Mouse (Mus musculus) bone marrow macrophage, adult 2 months (primary cell): ENCODE measurements at regions not wholly inside any gene's neighbourhood (a gene's known extent, or its start where the extent isn't known, plus 50 kb on each side); places are given as distances from the start of the nearest gene placed in this dataset.

Experiments
- H3K27ac ChIP-seq: 2 replicates; pipeline ENCODE4 v1.5.1; 2012; ENCODE audit warnings: low read depth, low read length; ENCODE audit not compliant: insufficient read depth
- H3K4me1 ChIP-seq: 2 replicates; pipeline ENCODE4 v1.6.1; 2012; ENCODE audit warnings: low read length; ENCODE audit not compliant: control insufficient read depth, insufficient read depth
- H3K4me3 ChIP-seq: 2 replicates; pipeline ENCODE4 v1.5.1; 2012; ENCODE audit warnings: mild to moderate bottlenecking, low read length, moderate library complexity; ENCODE audit not compliant: insufficient read depth
- CTCF ChIP-seq: IDR thresholded peaks from 2 replicates; pipeline ENCODE4 v1.5.1; 2012; ENCODE audit warnings: low read depth, mild to moderate bottlenecking, low read length, moderate library complexity
- POLR2A ChIP-seq: IDR thresholded peaks from 2 replicates; pipeline ENCODE4 v1.6.1; 2012; ENCODE audit warnings: mild to moderate bottlenecking, low read depth, low read length, borderline replicate concordance

GRCm38 (mm10) chr1:154016516-154016915 lies 116.5 kb upstream of the Teddm2 start:
- Histone ChIP-seq H3K4me3 (no peak overlapping the region), H3K27ac (peak overlapping the region; percentile 68), H3K4me1 (peaks cover 15% of the 10 kb centered on the region)
- TF ChIP-seq POLR2A (no peak), CTCF (no peak)

- TF ChIP-seq POLR2A (no peak), CTCF (no peak)
- Histone ChIP-seq H3K27ac (no peak overlapping the region), H3K4me1 (peaks cover 17% of the 10 kb centered on the region), H3K4me3 (no peak overlapping the region)
Measured at GRCm38 (mm10) chr1:154018241-154018640, 118.2 kb upstream of the Teddm2 start.

- no peak for TF ChIP-seq POLR2A
- TF ChIP-seq CTCF: no peak
- peaks cover 2% of the 10 kb centered on the region for H3K4me1 ChIP-seq
- no peak overlapping the region for H3K27ac ChIP-seq
- H3K4me3 ChIP-seq: no peak overlapping the region
Measured at GRCm38 (mm10) chr1:154024301-154024700, 124.3 kb upstream of the Teddm2 start.

- Histone ChIP-seq H3K27ac (no peak overlapping the region), H3K4me1 (peaks cover 14% of the 10 kb centered on the region), H3K4me3 (no peak overlapping the region)
- TF ChIP-seq CTCF (no peak), POLR2A (no peak)
Measured at GRCm38 (mm10) chr1:154027303-154027702, 127.3 kb upstream of the Teddm2 start.

- no peak overlapping the region for H3K4me3 ChIP-seq
- H3K27ac ChIP-seq: no peak overlapping the region
- peaks cover 28% of the 10 kb centered on the region for H3K4me1 ChIP-seq
- no peak for TF ChIP-seq POLR2A
- no peak for TF ChIP-seq CTCF
Measured at GRCm38 (mm10) chr1:154029826-154030225, 129.8 kb upstream of the Teddm2 start.

GRCm38 (mm10) chr1:154032669-154033099 lies 132.7 kb upstream of the Teddm2 start:
- peak overlapping the region; percentile 32 for H3K27ac ChIP-seq
- peaks cover 41% of the 10 kb centered on the region for H3K4me1 ChIP-seq
- peak overlapping the region; percentile 13; the same call in 1 of the 2 replicates for H3K4me3 ChIP-seq
- TF ChIP-seq CTCF (peak; percentile 64; the same call in 1 of the 2 replicates), POLR2A (no peak)

- Histone ChIP-seq H3K4me3 (no peak overlapping the region), H3K4me1 (peaks cover 50% of the 10 kb centered on the region), H3K27ac (no peak overlapping the region)
- TF ChIP-seq CTCF (no peak), POLR2A (no peak)
Measured at GRCm38 (mm10) chr1:154033958-154034606, 134.1 kb upstream of the Teddm2 start.

GRCm38 (mm10) chr1:154036729-154037270 lies 136.8 kb upstream of the Teddm2 start:
- no peak for TF ChIP-seq POLR2A
- no peak for TF ChIP-seq CTCF

GRCm38 (mm10) chr1:154038241-154038640 lies 138.2 kb upstream of the Teddm2 start:
- TF ChIP-seq CTCF (no peak), POLR2A (no peak)

More at GRCm38 (mm10) chr1:154036729-154037270, 136.8 kb upstream of the Teddm2 start:
- Histone ChIP-seq H3K27ac (no peak overlapping the region; the same call in 1 of the 2 replicates), H3K4me3 (no peak overlapping the region), H3K4me1 (peaks cover 56% of the 10 kb centered on the region)

GRCm38 (mm10) chr1:154040907-154041306 lies 140.9 kb upstream of the Teddm2 start:
- TF ChIP-seq CTCF: no peak
- no peak for TF ChIP-seq POLR2A
- Histone ChIP-seq H3K27ac (peak overlapping the region; percentile 35), H3K4me3 (no peak overlapping the region), H3K4me1 (peaks cover 46% of the 10 kb centered on the region)

More at GRCm38 (mm10) chr1:154038241-154038640, 138.2 kb upstream of the Teddm2 start:
- Histone ChIP-seq H3K4me1 (peaks cover 51% of the 10 kb centered on the region), H3K4me3 (no peak overlapping the region), H3K27ac (no peak overlapping the region)
